Mouse (Mus musculus): ENCODE measurements around the gene Syndig1. TPM values are rescaled to one million over a fixed set of nuclear protein-coding genes. Genes with fewer than 3 reads are reported as not detected.

Gene Syndig1
- total RNA-seq, 2 experiments from 2014 or later: 31.5 to 37.7 TPM

DNA sequence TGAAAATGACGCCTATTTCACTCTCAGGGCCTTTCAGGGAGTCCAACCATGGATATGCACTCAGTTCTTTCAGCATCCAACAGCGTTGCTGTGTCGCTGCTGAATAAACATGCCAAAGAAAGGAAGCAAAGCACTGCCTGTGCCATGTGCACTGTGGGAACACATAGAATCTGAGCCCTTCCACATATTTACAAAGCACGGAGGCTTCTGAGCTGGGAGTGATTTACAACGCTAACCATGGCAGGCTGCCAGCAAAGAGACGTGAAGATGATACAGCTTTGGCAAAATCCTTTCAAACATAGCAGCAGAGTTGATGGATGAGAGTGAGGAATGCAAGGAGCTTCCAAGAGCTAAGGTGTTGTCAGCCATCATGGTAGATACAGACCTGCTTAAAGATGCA is 144.6 kb downstream of the Syndig1 start:
- peak; percentile 29 to 68 for DNase-seq (ENCODE audit: low spot score in 2 of 2)

DNA sequence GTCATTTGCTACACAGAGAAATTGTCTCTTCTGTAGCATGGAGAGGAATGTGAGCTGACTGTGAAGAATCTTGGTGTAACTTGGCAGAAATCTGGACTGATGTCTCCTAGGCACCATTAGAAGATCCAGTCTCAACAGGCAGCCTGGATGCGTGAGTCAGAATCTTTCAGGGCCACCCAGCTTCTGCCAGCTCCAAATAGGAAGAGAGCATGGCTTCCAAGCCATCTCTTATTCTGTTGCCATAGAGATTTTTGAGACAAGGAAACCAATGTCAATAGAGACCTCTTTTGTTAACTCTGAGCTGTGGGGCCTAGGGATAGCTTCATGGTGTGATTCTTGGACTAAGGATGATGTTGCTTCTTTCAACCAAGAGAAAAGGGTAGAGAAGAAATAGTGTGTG is 151.4 kb downstream of the Syndig1 start:
- no peak for DNase-seq (ENCODE audit: low spot score in 2 of 2)

DNA sequence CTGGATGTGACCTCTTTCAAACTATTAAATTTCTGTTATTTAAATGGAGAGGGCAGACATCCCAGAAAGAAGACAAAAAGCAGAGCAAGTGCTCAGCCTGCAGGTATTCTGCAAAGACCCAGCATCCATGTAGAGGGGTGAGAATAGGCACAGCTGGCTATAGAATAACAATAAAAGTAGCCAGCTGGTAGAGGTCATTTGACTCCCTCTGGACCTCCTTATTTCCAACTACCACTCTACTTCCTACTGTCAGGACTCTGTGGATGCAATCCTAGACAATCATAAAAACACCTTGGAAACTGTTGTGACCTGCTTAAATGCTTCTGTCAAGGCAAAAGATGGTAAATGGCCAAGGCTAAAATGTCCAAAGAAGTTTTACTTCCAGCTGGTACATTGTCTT is 153.5 kb downstream of the Syndig1 start:
- no peak for DNase-seq (ENCODE audit: low spot score in 2 of 2)

DNA sequence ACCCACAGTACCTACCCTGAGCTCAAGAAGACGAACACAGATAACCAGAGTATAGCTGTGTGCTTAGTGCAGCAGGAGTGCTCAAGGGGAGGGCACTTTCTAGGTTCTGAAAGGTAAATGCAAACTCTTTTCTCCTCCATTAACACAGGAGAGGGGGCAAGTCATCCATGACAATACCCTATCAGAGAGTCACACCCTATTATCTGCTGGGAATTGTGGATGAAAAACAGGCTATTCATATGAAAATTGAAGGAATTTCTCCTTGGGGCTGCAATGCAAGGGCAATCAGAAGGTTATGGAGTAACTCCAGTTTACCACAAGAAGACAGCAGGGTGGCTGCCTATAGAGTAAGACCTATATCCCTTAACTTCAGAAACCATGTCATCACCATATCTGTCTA is 154.1 kb downstream of the Syndig1 start:
- no peak for DNase-seq (ENCODE audit: low spot score in 2 of 2)

DNA sequence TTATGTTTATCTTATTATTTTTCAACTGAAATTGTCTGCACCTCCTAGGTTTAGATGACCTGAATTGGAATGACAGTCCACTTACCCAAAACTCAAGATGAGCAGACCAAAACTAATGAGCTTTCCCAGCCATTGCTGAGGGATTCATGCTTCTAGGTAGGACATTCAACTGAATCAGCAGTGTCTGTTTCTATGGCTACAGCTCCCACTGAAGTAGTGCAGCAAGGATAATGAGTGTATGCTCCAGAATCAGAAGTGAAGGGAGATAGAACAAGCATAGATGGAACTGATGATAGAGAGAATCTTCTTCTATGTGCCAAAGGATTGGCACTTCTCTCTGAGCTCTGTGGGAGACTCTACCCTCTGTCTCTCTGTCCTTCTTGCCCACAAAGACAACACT is 158.6 kb downstream of the Syndig1 start:
- peak in 1 of 2 experiments; percentile 15 for DNase-seq (ENCODE audit: low spot score in 2 of 2)

DNA sequence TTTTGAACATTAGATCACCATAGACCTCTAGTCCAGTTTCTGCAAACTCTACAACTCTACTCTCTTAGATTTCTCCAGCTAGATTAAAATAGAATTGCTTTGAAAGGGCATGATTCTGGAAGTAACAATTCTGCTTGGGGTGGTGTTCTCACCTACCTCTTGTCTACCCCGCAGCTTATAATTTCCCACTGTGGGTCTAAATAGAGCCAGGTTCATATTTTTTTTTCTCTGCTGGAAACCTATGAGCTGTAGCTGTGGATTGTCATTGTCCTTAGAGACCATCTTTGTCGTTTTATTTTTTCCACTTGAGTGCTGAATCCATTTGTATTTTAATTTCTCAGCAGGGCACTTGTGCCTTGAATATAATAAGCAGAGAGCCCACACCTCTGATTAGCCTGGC is 162.5 kb downstream of the Syndig1 start:
- no peak for DNase-seq (ENCODE audit: low spot score in 2 of 2)

DNA sequence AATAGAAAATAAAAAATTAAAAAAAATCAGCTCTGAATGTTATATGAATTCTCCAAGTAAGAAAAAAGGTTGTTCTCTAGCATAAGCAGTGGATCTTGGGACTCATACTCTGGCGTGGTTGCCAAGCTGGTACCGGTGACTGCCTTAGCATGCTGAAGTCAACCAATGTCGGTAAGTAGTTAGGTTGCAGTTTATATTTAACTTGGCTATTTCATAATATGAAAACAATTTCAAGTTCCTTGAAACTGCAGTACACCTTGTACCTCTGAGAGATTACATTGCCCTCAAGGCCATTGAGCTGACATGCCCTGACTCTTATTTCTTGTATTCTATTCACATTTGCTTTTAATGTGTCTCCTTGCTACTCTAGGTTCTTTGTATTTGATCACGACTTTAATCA is 163.9 kb downstream of the Syndig1 start:
- DNase-seq (ENCODE audit: low spot score in 2 of 2): no peak

DNA sequence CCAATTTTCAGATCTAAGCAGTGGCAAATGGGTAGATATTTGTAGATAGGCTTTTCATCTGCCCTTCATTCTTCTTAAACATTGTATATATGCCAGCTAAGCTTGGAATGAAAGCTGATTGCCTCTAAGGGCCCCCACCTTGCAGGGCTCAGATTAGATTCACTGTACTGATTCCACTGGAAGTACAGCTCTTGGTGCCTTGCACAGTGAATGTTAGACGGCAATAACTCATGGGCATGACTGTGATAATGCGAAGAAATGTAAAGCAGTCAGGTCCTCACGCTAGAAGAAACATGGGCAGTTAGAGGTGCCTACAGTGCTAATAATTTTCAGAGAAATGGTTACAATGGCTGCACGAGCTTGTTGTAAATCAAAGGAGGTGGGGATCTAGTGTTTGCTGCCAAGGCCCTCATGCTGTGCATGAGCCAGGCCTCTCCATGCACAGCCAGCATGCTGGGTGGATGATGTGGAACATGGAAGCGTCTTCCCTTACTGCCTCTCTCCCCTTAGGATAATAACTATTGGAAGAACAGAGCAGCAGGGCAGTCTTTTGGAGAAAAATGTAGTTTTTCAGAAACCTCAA is 167.5 kb downstream of the Syndig1 start:
- no peak for DNase-seq (ENCODE audit: low spot score in 2 of 2)

DNA sequence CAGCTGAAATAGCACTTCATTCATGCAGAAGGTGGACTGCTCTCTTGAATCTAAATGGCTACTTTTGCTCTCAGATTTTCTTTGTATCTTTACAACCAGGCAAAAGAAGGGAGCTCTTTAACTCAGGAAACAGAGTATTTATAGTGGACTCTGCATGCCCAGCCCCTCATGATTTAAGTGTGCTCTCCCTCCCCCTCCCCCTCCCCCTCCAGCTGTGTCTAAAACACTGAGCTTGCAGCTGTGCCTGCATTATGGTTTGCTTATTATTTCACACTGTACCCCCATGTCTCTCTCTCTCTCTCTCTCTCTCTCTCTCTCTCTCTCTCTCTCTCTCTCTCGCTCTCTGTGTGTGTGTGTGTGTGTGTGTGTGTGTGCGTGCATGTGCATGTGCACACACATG is 168.6 kb downstream of the Syndig1 start:
- DNase-seq (ENCODE audit: low spot score in 2 of 2): no peak

DNA sequence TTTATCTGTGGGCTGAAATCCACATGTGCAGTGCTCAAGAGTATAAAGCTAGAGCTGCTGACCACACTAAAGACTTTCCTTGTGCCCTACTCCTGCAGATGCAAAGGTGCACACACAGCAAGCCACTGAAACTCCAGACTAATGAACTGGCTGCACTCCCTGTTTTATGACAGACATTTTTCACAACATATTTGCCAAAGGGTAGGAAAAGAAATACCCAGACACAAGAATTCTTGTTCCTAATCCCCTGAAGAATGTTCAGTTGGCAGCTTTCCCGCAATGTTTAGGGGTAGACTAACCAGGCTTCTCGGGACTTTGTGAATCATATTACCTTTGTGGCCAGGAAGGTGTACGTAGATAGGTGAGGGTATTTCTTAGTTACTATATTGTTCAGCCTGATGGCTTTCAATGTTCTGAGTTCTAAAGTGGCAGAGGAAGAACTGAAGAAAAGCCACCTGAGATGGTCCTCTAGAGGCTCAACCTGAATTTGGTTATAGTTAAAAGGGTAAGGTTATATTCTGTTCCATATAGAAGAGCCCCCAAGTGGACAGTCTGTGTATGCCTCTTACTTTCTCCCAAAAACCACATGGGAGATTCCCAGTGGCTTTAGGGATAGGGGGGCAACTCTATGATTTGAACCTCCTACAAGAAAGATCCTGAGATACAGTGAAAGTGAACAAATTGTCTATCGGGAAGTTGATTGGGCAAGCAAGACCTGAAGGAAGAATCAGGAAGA is 169.5 kb downstream of the Syndig1 start:
- DNase-seq (ENCODE audit: low spot score in 2 of 2): no peak

DNA sequence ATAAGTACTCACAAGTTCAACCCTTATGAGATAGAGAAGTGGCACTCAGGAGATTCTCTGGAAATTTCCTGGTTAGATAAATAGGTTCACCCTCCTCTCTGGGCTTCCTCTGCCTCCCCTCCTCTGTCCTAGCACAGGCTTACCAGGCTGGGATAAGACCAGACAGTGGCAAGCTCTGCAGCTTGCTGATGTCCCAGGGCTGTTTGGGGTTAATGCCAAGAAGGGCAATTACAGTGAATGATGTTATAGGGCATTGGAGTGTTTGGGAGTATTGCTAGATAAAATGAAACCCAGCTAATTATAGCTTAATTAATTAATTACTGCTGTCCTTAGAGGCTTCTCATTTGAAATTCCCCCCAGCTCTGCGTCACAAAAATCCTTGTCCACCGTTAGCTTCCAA is 171.6 kb downstream of the Syndig1 start:
- no peak for DNase-seq (ENCODE audit: low spot score in 2 of 2)

DNA sequence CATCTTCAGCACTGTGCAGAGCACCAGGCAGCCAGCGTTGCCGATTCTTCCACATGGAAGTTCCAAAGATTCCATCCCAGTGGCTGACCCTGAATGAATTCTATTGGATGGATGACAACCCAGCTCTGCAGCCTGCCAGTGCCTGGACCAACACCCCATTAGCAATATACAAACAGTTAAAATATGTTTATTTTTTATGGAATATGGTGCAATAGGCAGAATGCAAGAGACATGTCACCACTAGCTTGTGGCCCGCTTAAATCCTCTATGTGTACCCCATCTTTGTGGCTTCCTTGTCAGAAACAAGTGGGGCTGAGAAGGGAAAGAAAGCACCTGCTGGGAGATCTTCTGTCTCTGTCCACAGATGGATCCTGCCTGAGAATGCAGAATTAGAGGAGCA is 174.5 kb downstream of the Syndig1 start:
- no peak for DNase-seq (ENCODE audit: low spot score in 2 of 2)

DNA sequence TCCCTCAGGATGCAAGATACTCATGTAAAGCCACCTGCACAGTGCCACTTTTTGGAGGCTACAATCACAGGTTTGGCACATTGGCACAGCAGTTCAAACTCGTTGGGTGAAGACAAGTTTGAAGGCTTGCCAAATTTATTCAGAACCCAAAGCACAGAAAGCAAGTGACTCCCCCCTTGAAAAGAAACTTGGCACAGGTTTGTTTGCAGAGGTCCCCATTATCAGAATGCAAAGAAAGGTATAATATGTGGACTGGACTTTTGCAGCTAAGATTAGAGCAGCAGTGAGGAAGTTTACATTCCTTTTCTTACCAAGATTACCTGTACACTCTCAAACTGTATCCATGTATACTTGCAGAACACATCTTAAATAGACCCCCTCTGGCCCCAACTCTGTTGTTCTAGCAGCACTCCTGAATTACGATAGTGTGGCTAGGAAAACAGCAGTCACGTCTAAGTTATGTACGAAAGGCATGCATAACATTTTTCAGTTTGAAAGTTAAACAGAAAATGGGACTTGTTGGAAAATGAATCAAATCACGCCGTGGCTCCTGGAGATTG is 183.9 kb downstream of the Syndig1 start:
- no peak for DNase-seq (ENCODE audit: low spot score in 2 of 2)

DNA sequence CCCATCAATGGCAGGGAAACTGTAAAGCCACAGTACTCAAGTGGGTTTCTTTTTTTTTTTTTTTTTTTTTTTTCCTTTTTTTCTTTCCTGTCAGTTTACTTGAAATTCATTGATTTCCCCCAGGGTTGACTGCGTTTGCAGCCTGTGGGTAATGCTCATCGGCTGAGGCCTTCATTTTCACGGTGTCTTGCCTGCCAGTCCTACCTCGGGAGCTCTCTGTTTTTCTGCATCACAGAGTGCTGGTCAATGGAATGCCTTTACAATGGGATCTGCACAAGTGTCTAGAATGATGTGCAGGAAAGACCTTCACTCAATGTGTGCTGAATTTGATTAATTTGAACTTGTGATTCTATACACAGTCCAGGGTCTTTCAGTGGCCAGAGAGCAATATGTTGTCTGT is 184.8 kb downstream of the Syndig1 start:
- DNase-seq (ENCODE audit: low spot score in 2 of 2): no peak

DNA sequence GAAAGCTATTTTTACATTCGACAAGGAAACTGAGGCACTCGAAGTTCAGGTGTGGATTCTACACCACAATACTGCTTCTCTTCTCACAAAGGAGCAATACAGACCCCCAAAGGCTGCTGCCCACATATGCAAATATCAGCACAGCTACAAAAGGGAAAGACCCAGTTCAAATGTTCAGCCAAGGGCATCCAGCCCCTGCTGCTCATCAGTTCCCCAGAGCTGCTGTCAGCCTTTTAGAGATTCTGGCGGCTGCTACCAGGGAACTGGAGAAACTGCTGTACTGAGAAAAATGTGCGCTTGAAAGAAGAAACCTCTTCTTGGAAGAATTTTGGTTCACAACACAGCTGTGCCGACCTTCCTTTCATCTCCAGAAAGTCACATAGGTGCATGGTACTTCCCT is 187.3 kb downstream of the Syndig1 start:
- no peak for DNase-seq (ENCODE audit: low spot score in 2 of 2)

DNA sequence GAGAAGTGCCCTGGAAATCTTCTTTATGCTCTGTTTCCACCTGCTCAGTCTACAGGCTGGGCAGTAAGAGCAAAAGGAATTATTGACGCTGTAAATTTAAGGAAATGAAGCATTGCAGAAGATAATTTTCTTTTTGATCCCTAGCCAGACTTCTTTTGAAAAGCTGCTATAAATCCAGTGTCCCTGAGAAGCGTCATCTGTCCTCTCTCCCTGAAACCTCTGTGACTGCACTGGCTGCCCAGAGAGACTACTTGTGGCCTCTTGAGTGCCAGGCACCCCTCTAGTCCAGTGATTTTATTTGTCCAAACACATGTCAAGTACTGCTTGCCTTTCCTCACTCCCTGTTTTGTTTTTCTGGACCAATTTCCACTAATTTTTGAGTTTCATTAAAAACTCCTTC is 191.7 kb downstream of the Syndig1 start:
- no peak for DNase-seq (ENCODE audit: low spot score in 2 of 2)

DNA sequence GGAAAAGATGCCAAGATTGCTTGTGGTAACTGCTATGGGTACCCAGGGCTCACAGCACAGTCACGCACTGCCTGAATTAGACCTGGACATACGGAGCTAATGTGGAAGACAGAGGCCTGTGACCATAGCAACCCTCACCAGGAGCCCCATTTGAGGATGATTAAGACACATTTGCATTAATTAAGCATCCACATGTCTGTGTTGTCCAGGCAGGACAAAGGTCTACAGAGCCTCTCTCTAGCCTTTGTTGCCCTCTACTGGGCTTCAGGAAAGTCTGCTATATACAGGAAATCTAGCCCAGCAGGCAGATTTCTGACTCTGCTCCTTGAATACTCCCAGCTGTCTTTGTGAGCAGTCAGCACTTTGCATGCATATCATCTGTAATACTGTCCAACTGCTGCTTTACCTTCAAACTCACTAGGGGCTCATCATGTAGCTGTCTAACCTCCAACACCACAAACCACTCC is 194.9 kb downstream of the Syndig1 start:
- peak in 1 of 2 experiments; percentile 47 for DNase-seq (ENCODE audit: low spot score in 2 of 2)

DNA sequence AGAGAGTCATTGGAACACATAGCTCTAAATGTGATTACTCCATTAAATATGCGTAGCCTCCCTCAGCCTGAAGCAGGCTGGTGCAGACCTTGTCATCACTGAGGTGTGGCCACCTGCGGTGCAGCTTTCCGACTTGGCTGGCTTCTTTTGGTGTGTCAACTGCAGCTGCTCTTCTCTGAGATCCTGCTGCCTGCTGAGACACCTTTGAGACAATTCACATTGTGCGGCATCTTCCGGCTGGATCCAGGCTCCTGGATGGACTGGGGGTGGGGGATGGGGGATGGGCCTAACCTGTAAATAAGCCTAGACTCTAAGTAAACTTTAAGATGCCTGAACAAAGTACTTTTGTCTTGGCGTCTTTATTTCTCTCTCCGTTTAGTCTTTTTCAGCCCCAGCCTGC is 214.5 kb downstream of the Syndig1 start:
- no peak for DNase-seq (ENCODE audit: low spot score in 2 of 2)

Other genes with a start within 250 kb of the Syndig1 start
- 1 to 10 TPM in 1 of 2 experiments, under 1 TPM in 1; 0.50 to 1.0 TPM for gene C530025M09Rik, start 2.0 kb downstream of the Syndig1 start, total RNA-seq (2021)